Mouse (Mus musculus): ENCODE results near the gene Mfrp.
A peak's percentile ranks its signal among the peaks of the same experiment; 100 is the strongest.

- TF ChIP-seq CTCF (conservative IDR thresholded peaks at IDR 0.05; ENCODE audit: insufficient read depth, insufficient read length, low read depth, low read length) (peak; percentile 60), POLR2A (IDR thresholded peaks at IDR 0.05; ENCODE audit: low read depth, low read length) (no peak)
These were observed 22.8 kb downstream of the Mfrp start for GRCm38 (mm10) chr9:44124317-44124716.

Measured in kidney, adult 2 months (tissue).